Mouse (Mus musculus): Measurements from ENCODE around the gene Crygs. TPM values are rescaled to one million over a fixed set of nuclear protein-coding genes. Genes with fewer than 3 reads are reported as not detected.
"Not testable (repeated sequence)": the region's sequence is repeated elsewhere in the genome, so short reads cannot be mapped to it uniquely, and the experiment has no call there.

The Crygs gene
- polyA plus RNA-seq, 1 experiment from 2014 or later: not detected

DNA sequence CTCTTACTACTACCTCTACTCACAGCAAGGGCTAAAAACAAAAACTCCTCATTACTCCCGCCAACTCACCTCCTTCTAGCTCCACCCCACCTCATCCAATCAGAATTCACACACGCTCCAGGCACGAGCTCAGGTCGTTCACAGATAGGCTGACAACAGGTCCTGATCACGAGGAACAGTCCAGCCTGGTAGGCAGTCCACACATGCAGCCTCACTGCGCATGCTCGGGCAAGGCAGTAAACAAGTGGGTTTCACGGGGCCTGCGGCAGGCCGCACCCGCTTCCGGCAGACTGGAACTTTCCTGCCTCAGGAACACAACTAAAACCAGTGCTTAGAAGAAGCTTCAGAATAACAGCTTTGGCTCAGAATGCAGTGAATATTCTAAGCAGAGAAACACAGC lies 33.1 kb downstream of the Crygs start:
- H3K27ac ChIP-seq (ENCODE audit: low read length); H3K4me1 ChIP-seq (ENCODE audit: control insufficient read depth, insufficient read depth, low read length); H3K9ac ChIP-seq (replicated peaks; ENCODE audit: low read depth, low read length); H3K4me3 ChIP-seq (ENCODE audit: low read depth, low read length); H3K36me3 ChIP-seq (ENCODE audit: control insufficient read depth, insufficient read depth, low read length); ATAC-seq (ENCODE audit: insufficient number of reproducible peaks, insufficient read depth, low FRiP score, low read depth); H3K4me2 ChIP-seq (replicated peaks; ENCODE audit: low read depth, low read length); H3K27me3 ChIP-seq (ENCODE audit: control insufficient read depth, insufficient read depth, low read length); H3K9me3 ChIP-seq (ENCODE audit: control insufficient read depth, low read depth, low read length): not testable (repeated sequence)
- 90% methylated on average over 12 of the region's 12 CpGs for WGBS

DNA sequence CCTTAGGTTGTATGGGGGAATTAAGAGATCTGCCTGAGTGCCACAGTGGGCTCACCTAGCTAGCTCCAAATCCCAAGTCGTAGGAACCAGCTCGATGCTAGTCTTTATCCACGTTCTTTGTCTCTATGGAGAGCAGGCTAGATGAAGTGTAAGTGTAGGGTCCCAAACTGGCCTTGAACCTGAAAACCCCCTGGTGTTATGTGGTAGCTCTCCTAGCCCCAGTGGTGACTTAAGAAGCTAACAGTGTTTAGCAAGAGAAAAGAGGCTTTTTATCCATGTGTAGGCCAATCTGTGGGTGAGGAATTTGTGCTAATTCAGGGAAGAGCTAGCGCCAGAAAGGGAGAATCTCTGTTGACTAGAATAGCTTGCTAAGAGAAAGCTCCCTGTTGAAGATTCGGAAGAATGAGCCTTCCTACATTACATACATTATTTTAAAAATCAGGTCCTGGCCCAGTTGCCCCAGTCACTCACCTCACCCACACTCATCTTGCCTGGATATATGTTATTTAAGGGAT lies 35.8 kb downstream of the Crygs start:
- ATAC-seq (ENCODE audit: insufficient number of reproducible peaks, insufficient read depth, low FRiP score, low read depth): no peak
- Histone ChIP-seq H3K27me3 (ENCODE audit: control insufficient read depth, insufficient read depth, low read length) (no peaks in the 10 kb centered on the region), H3K36me3 (ENCODE audit: control insufficient read depth, insufficient read depth, low read length) (no peaks in the 10 kb centered on the region), H3K4me3 (ENCODE audit: low read depth, low read length) (no peak overlapping the region), H3K9me3 (ENCODE audit: control insufficient read depth, low read depth, low read length) (no peaks in the 10 kb centered on the region), H3K4me1 (ENCODE audit: control insufficient read depth, insufficient read depth, low read length) (no peaks in the 10 kb centered on the region), H3K9ac (replicated peaks; ENCODE audit: low read depth, low read length) (no peak overlapping the region), H3K27ac (ENCODE audit: low read length) (no peak overlapping the region), H3K4me2 (replicated peaks; ENCODE audit: low read depth, low read length) (no peak overlapping the region)
- 75% methylated on average over 5 of the region's 5 CpGs for WGBS

- Histone ChIP-seq H3K9me3 (ENCODE audit: control insufficient read depth, low read depth, low read length) (no peaks in the 10 kb centered on the region), H3K36me3 (ENCODE audit: control insufficient read depth, insufficient read depth, low read length) (no peaks in the 10 kb centered on the region), H3K9ac (replicated peaks; ENCODE audit: low read depth, low read length) (no peak overlapping the region), H3K4me3 (ENCODE audit: low read depth, low read length) (no peak overlapping the region), H3K4me1 (ENCODE audit: control insufficient read depth, insufficient read depth, low read length) (no peaks in the 10 kb centered on the region), H3K27me3 (ENCODE audit: control insufficient read depth, insufficient read depth, low read length) (no peaks in the 10 kb centered on the region), H3K4me2 (replicated peaks; ENCODE audit: low read depth, low read length) (no peak overlapping the region), H3K27ac (ENCODE audit: low read length) (no peak overlapping the region)
- 63% methylated on average over 8 of the region's 8 CpGs for WGBS
- ATAC-seq (ENCODE audit: insufficient number of reproducible peaks, insufficient read depth, low FRiP score, low read depth): no peak
Observed at GRCm38 (mm10) chr16:22768661-22769060, 42.7 kb downstream of the Crygs start.

GRCm38 (mm10) chr16:22767405-22767804 lies 44.0 kb downstream of the Crygs start:
- Histone ChIP-seq H3K4me2 (replicated peaks; ENCODE audit: low read depth, low read length) (no peak overlapping the region), H3K4me3 (ENCODE audit: low read depth, low read length) (no peak overlapping the region), H3K9ac (replicated peaks; ENCODE audit: low read depth, low read length) (no peak overlapping the region), H3K27ac (ENCODE audit: low read length) (no peak overlapping the region), H3K4me1 (ENCODE audit: control insufficient read depth, insufficient read depth, low read length) (no peaks in the 10 kb centered on the region), H3K9me3 (ENCODE audit: control insufficient read depth, low read depth, low read length) (no peaks in the 10 kb centered on the region), H3K36me3 (ENCODE audit: control insufficient read depth, insufficient read depth, low read length) (no peaks in the 10 kb centered on the region), H3K27me3 (ENCODE audit: control insufficient read depth, insufficient read depth, low read length) (no peaks in the 10 kb centered on the region)
- no peak for ATAC-seq (ENCODE audit: insufficient number of reproducible peaks, insufficient read depth, low FRiP score, low read depth)
- WGBS: 85% methylated on average over 3 of the region's 3 CpGs

DNA sequence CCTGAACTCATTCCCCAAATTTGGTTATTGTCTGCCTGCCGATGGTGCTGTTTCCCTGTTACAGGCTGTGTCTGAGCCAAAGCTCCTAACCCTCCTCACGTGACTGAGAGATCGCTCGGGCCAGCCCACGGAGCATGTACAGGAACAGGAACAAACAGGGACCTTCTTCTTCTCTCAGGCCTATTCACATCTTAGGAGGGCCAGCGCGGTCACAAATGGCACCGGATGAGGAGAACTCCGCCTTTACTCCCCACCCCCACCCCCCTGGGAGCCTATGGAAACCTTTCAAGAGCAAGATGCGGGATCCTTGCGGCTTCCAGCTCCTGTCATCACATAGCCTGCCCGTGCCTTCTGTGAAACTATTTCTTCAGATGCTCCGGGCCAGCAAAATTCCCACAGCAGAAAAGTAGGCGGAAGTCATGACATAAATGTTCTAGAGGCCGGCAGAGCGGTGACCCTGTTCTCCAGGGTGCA lies 44.6 kb downstream of the Crygs start:
- Histone ChIP-seq H3K4me3 (ENCODE audit: low read depth, low read length) (no peak overlapping the region), H3K9ac (replicated peaks; ENCODE audit: low read depth, low read length) (no peak overlapping the region), H3K27ac (ENCODE audit: low read length) (no peak overlapping the region), H3K27me3 (ENCODE audit: control insufficient read depth, insufficient read depth, low read length) (no peaks in the 10 kb centered on the region), H3K36me3 (ENCODE audit: control insufficient read depth, insufficient read depth, low read length) (no peaks in the 10 kb centered on the region), H3K9me3 (ENCODE audit: control insufficient read depth, low read depth, low read length) (no peaks in the 10 kb centered on the region), H3K4me1 (ENCODE audit: control insufficient read depth, insufficient read depth, low read length) (no peaks in the 10 kb centered on the region), H3K4me2 (replicated peaks; ENCODE audit: low read depth, low read length) (no peak overlapping the region)
- 75% methylated on average over 16 of the region's 16 CpGs for WGBS
- ATAC-seq (ENCODE audit: insufficient number of reproducible peaks, insufficient read depth, low FRiP score, low read depth): no peak

DNA sequence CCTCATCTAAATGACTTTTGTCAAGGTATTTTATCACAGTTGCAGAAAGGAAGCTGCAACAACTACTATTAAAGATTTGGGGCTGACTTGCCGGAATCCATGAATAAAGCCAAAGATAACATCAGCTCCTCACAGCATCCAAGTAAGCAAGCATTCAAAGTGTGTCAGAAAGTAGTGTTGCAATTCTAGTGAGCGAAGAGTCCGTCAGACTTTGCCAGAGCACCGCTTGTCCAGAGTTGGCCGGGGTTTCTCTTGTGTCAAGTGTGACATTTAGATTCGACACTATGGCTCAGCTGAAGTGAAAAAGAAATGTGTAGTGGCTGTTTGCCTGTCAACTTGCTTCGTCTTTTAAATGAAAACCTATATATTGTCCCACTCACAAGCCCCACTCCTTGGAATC lies 45.8 kb downstream of the Crygs start:
- H3K4me1 ChIP-seq (ENCODE audit: control insufficient read depth, insufficient read depth, low read length): no peaks in the 10 kb centered on the region
- 93% methylated on average over 7 of the region's 7 CpGs for WGBS
- H3K9ac ChIP-seq (replicated peaks; ENCODE audit: low read depth, low read length): no peak overlapping the region

More for the DNA sequence above, 45.8 kb downstream of the Crygs start:
- Histone ChIP-seq H3K36me3 (ENCODE audit: control insufficient read depth, insufficient read depth, low read length) (no peaks in the 10 kb centered on the region), H3K4me3 (ENCODE audit: low read depth, low read length) (no peak overlapping the region), H3K9me3 (ENCODE audit: control insufficient read depth, low read depth, low read length) (0 out of 2 replicates have a peak, but pooled peaks cover 2% of the 10 kb centered on the region), H3K27ac (ENCODE audit: low read length) (no peak overlapping the region), H3K27me3 (ENCODE audit: control insufficient read depth, insufficient read depth, low read length) (no peaks in the 10 kb centered on the region), H3K4me2 (replicated peaks; ENCODE audit: low read depth, low read length) (no peak overlapping the region)
- no peak for ATAC-seq (ENCODE audit: insufficient number of reproducible peaks, insufficient read depth, low FRiP score, low read depth)

Other genes starting within 250 kb of the Crygs start
- gene Dgkg, start 154.4 kb downstream of the Crygs start, polyA plus RNA-seq (2014; fragmentation: Nextera tagmentation; extraction: Ambion mirVana): 1.5 and 1.8 TPM in 2 replicates
- gene Tbccd1, start 46.1 kb upstream of the Crygs start, polyA plus RNA-seq (2014; fragmentation: Nextera tagmentation; extraction: Ambion mirVana): 32.2 and 34.4 TPM in 2 replicates
- 75.1 and 87.3 TPM in 2 replicates for gene Dnajb11, start 46.3 kb upstream of the Crygs start, polyA plus RNA-seq (2014; fragmentation: Nextera tagmentation; extraction: Ambion mirVana)
- gene Ahsg, start 79.7 kb upstream of the Crygs start, polyA plus RNA-seq (2014; fragmentation: Nextera tagmentation; extraction: Ambion mirVana): 0.21 and 1.3 TPM in 2 replicates
- 0.16 and 0.48 TPM in 2 replicates for gene Fetub, start 106.8 kb upstream of the Crygs start, polyA plus RNA-seq (2014; fragmentation: Nextera tagmentation; extraction: Ambion mirVana)
- not detected in 2 replicates for gene Hrg, start 139.5 kb upstream of the Crygs start, polyA plus RNA-seq (2014; fragmentation: Nextera tagmentation; extraction: Ambion mirVana)
- not detected in 2 replicates for gene Kng2, start 217.9 kb upstream of the Crygs start, polyA plus RNA-seq (2014; fragmentation: Nextera tagmentation; extraction: Ambion mirVana)
- gene Kng1, start 246.3 kb upstream of the Crygs start, polyA plus RNA-seq (2014; fragmentation: Nextera tagmentation; extraction: Ambion mirVana): 0.13 and 0.59 TPM in 2 replicates

Measured in stomach, embryonic 14.5 days (tissue).